Mouse (Mus musculus): ENCODE results near the gene Etv4.

GRCm38 (mm10) chr11:101733596-101733995 is 51.6 kb downstream of the Etv4 start:
- TF ChIP-seq EP300 (IDR thresholded peaks at IDR 0.05) (no peak), CTCF (IDR thresholded peaks at IDR 0.05) (no peak)
